Mouse (Mus musculus): ENCODE measurements around the gene Rragd.

Gene Rragd

DNA sequence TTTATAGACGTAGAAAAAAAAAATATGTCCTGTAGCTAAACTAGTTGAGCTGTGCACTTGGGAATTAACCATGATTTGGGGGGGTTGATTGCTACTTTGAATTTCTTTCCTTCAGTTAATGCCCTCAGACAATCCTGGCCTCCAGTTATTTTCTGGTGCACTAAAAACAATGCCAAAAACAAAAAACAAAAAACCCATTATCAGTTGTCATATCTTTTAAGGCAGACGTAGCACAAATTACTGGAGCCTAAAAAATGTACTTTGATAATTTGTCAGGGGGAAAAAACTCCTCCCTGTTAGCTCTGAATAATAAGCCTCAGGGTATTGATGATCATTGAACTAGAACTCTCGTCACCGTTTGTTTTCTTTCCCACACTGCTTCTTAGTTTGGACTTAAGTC, 49.2 kb downstream of the Rragd start:
- DNase-seq (ENCODE audit: low read depth, low spot score): no peak

DNA sequence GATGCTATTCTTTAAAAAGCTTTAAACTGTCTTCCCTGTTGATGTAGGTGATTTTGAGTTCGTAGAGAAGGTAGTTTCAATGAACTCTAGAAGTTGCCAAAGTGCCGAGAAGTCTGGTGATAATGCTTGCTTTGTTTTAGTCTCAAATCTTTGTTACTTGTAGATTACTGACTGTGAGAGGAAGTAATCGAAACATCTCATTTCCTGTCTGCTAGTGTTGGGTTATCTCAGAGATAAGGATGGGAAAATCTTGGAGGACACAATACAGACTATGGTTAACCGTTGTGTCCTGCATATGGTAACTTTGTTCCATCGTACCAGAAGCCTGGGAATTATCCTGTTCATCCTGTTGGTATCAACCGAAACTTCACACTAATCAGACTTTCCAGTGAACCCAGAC, 50.7 kb downstream of the Rragd start:
- no peak for DNase-seq (ENCODE audit: low read depth, low spot score)

- no peak for DNase-seq (ENCODE audit: low read depth, low spot score)
These were observed 57.0 kb downstream of the Rragd start for GRCm38 (mm10) chr4:33039826-33040225.

DNA sequence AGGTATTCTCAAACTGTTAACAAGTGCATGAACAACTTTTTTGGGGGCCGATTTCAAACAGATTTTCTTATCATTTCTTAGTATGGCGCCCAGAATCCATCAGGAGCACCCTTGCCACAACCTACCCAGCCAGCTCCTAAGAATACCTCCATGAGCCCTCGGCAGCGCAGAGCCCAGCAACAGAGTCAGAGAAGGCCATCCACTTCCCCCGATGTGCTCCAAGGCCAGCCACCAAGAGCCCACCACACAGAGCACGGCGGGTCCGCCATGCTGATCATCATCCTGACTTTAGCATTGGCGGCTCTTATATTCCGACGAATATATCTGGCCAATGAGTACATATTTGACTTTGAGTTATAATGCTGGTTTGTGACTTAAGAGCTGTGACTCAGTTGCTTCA, 66.8 kb downstream of the Rragd start:
- no peak for DNase-seq (ENCODE audit: low read depth, low spot score)

- no peak for DNase-seq (ENCODE audit: low read depth, low spot score)
These were observed 69.2 kb downstream of the Rragd start for GRCm38 (mm10) chr4:33052055-33052454.

DNA sequence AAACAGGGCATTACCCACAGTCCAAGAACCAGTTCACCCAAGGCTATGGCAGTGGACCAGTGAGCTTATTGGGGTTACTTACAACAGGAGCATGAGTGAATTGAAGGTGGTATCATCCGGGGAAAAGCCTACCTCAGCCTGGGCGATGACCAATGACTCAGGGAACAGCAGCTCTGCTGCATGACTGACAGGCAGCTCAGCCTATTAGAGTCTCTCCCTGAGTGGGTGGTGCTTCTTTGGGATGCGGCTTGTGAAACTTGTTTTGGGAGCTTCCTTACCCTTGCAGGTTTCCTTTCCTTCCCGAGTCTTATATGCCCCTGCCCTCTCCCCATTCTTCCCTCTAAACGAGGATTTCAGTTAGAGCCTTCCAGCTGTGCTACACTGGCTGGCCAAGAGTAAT, 69.8 kb downstream of the Rragd start:
- DNase-seq (ENCODE audit: low read depth, low spot score): no peak

- DNase-seq (ENCODE audit: low read depth, low spot score): no peak
These were observed 71.6 kb downstream of the Rragd start for GRCm38 (mm10) chr4:33054426-33054825.

DNA sequence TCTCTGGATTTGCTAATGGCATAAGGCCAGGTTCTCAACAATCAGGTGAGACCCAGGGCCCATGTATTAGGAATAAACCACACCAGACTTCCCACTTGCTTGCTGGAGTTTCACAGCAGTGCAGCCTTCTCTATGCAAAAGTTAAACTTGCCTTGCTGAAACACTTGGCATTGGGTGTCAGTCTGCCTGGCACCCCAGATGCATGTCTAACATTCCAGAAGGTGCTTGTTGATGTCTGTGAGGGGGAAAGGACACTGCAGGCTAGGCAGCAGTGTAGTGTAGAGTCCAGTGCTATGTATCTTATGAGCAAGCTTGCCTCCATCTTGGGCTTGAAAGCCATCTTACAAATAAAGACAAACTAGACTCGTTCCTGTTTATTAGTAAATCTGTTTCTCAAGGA, 73.5 kb downstream of the Rragd start:
- no peak for DNase-seq (ENCODE audit: low read depth, low spot score)

DNA sequence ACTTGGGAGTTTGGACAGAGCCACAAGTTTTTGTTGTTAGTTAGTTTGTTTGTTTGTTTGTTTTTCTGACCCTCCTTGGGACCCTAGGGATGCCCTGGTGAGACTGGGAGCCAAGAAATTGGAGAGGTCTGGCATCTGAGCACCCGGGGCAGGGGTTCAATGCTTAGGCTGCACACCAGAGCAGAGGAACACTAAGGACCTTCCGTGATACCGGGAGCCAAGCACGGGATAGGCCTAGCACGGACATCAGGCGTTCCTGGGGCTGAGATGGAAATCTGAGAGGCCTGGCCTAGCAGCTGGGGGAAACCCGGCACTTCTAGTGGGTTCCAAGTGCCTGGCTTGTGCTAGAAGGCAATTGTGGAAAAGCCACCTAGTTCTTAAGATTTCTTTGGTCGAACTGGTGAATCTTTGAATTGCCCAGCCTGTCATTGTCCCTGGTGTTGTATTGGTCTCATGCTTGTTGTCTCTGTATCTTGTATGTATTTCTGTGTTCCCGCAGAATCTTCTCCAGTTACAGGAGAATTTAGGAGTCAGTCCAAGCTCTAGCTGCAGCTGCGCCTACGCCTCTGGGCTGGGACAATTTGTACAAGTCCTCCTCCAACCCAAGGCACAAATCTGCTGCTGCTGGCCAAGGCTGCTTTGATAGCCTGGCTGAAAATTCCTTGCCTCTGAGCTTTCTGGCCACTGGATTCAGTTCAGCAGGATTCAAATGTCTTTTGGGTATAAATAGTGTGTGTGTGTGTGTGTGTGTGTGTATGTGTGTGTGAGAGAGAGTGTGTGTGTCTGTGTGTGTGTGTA, 75.3 kb downstream of the Rragd start:
- no peak for DNase-seq (ENCODE audit: low read depth, low spot score)

DNA sequence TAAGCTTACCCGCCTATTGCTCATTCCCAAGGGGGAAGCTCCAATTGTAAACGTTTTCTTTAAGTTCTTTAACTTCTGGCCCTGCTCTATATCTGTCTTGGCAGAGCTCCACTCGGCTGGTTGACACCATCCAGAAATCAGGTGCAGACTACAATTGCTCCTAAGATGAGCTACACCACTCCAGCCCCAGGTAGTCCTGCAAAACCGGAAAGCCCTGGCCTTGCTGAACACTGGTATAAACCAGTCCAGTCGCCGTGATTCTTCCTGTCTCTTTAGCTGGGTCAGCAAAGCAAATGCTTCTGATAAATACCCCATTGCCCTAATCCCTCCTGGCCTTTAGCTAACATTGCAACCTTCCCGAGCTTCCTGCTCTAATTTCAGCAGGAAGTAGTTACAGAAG, 78.3 kb downstream of the Rragd start:
- DNase-seq (ENCODE audit: low read depth, low spot score): no peak

DNA sequence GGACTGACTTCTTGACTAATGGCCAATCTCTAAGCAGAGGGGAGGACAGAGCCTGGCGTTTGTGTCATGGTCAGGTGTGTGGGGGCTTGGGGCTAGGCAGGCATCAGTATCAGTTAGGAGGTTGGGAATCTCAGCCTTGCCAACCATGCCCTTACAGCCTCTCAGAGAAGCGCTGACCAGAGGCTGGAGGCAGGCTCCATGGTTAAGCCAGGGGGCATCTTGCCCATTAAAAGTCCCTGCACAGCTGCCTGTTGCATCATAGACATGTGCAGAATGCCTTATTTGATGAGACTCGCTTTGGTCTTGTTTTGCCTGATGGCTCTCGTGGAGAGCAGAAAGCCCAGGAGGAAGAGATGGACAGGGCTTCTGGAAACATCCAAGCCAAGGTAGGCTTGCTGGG, 80.1 kb downstream of the Rragd start, which contains the start of gene Gabrr2:
TSS of gene Gabrr2 (plus strand) at position 19 of the 400 bp plus-strand sequence.
- DNase-seq (ENCODE audit: low read depth, low spot score): no peak

GRCm38 (mm10) chr4:33064986-33065385, 82.1 kb downstream of the Rragd start:
- DNase-seq (ENCODE audit: low read depth, low spot score): no peak

GRCm38 (mm10) chr4:33066223-33066960, 83.6 kb downstream of the Rragd start:
- no peak for DNase-seq (ENCODE audit: low read depth, low spot score)

DNA sequence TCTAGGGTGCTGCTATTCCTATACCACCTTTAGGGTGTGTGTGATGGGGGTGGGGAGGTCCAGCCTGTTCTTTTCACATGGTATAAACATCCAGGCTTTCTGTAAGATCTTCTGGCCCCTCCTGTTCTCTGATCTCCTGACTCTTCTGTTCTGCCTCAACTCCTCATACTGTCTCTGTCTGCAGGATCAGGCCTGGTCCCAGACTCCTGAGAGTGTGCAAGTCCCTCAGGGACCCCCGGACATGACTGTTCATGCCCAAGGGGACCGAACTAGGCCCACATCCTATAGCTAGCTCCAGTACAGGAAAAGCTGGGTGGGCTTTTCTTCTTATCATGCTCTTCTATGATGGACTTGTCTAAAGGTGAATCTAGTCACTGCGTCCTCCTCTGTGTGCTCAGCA, 84.5 kb downstream of the Rragd start:
- DNase-seq (ENCODE audit: low read depth, low spot score): no peak

DNA sequence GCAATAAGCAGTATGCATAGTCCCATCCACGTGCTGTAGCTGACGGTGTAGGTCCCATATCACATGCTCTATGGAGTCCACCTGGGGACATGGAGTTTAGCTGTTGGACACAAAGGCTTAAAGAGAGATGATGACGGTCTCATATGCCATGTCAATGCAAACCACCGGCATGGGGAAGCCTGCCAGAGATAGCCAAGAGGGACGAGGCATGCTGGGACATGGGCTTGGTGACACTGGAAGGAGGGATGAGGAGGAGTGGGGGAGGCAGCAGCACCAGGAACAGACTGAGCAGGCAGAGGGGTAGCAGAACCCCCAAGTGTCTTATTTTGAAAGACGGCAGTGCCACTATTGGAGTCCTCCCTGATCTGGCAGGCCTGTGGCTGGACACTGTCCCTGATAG, 85.0 kb downstream of the Rragd start:
- DNase-seq (ENCODE audit: low read depth, low spot score): no peak

GRCm38 (mm10) chr4:33068894-33069293, 86.1 kb downstream of the Rragd start:
- DNase-seq (ENCODE audit: low read depth, low spot score): no peak

- DNase-seq (ENCODE audit: low read depth, low spot score): no peak
These were observed 87.5 kb downstream of the Rragd start for GRCm38 (mm10) chr4:33070326-33070725.

GRCm38 (mm10) chr4:33071337-33071736, 88.5 kb downstream of the Rragd start:
- DNase-seq (ENCODE audit: low read depth, low spot score): no peak

Data from forelimb bud, embryonic 11.5 days (tissue).